Mouse (Mus musculus) WW6 (cell line): Measurements from ENCODE around the gene Edc3.
A peak's percentile ranks its signal among the peaks of the same experiment; 100 is the strongest.

ENCODE experiments used
- DNase-seq: peaks from one replicate; pipeline ENCODE4 v3.0.0-alpha.2; 2013; ENCODE audit warnings: low read depth, low spot score

The Edc3 gene

GRCm38 (mm10) chr9:57708068-57708719 lies at the start of gene Edc3:
Gene Edc3, plus strand, starts transcription at chr9:57708540.
- peak; percentile 55 for DNase-seq

DNA sequence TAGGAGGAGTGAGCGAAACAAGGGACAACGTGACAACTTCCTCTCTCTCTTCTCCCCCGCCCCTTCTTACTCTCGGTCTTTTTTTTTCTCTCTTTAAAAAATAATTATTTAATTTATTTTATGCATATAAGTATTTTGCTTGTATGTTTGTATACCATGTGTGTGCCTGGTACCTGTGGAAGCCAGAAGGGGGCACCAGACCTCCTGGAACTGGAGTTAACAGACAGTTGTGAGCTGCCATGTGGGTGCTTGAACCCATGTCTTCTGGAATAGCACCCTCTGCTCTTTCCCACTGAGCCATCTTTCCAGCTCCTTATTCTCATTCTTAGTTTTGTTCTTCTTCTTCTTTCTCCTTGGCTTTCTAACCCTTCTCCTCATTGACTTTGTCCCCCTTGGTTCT lies 49.4 kb upstream of the Edc3 start:
- DNase-seq = no peak

DNA sequence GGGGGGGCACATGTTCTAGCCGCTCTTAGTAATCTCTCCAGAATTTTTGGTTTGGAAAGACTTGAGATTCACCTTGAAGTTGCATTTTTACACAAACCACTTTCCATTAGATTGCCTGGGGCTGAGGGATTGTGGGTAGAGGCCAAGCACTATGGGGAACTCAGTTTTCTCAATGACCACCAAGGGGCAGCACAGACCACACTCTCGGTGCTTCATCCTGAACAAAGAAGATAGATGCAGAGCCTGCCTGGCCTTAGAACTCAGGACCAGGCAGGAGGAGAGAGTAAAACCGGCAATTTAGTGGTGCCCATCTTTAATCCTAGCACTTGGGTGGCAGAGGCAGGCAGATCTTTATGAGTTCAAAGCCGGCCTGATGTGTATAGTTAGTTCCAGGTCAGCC lies 48.6 kb upstream of the Edc3 start:
- DNase-seq = no peak

DNA sequence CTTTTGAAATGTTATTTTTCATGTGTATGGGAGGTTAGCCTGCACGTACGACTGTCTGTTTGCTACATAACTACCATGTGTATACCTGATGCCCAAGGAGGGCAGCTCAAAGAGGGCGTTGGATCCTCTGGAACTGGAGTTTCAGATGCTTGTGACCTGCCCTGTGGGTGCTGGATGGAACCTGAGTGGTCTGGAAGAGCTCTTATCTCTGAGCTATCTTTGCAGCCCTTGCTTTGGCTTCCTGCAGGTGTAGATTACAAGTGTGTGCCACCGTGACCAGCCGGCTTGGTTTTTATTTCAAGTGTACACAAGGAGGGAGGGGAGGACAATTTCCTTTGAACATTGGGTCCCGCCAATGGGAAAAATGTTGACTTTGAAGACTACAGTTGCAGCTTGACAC lies 47.8 kb upstream of the Edc3 start:
- no peak for DNase-seq

- no peak for DNase-seq
Measured at GRCm38 (mm10) chr9:57661552-57661951, 46.8 kb upstream of the Edc3 start.

- no peak for DNase-seq
Measured at GRCm38 (mm10) chr9:57664616-57665015, 43.7 kb upstream of the Edc3 start.

GRCm38 (mm10) chr9:57666536-57666935 lies 41.8 kb upstream of the Edc3 start:
- DNase-seq = no peak

DNA sequence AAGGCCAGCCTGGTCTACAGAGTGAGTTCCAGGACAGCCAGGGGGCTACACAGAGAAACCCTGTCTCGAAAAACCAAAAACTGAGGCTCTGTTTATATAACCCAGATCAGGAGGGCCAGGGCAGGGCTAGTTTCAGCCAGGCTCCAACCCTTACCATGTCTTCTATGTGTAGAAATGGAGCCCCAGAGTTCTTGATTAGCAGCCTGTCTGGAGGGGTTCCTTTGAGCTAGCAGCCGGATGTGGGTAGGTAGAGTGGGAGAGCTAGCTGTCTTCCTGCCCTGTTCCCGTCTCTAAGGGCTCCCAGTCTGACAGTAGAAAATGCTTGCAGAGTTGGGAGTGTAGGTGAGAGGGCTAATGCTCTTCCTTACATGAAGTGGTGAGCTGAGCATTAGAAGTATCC lies 41.2 kb upstream of the Edc3 start:
- no peak for DNase-seq

DNA sequence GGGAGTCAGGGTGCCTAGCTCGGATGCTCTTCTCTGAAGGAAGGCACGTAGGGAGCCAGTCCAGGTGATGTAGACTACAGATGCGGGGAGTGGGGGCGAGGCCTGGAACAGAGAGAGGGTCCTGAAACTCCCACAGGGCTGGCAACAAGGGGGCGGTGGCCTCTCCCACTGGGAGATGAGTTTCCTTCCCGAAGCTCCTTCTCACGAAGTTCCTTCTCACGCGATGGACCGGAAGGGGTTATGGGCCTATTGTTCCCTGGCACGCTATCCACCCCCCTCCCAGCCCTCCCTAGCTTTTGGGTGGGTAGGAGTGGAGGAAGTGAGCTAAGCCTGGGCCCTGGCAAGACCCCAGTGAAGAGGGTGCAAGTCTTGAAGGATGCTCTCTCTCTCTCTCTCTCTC lies 40.5 kb upstream of the Edc3 start:
- no peak for DNase-seq

DNA sequence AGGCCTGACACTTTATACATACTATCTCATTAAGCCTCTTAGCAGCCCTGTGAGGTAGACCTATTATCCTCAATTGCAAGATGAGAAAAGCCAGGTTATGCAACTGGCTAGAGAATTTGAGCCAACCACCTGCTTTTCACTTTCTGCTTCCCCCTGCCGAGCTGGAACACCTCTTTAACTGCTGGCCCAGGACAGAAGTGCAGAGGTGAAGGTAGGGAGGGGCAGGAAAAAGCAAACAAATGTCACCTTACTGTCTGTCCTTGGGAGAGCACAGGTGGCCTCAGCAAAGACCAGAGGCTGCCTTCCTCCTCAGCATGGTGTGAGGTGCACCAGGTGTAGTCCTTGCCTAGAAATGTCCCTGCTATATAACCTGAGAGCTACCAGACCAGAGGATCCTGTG lies 40.1 kb upstream of the Edc3 start:
- no peak for DNase-seq

GRCm38 (mm10) chr9:57669566-57669965 lies 38.8 kb upstream of the Edc3 start:
- DNase-seq = no peak

DNA sequence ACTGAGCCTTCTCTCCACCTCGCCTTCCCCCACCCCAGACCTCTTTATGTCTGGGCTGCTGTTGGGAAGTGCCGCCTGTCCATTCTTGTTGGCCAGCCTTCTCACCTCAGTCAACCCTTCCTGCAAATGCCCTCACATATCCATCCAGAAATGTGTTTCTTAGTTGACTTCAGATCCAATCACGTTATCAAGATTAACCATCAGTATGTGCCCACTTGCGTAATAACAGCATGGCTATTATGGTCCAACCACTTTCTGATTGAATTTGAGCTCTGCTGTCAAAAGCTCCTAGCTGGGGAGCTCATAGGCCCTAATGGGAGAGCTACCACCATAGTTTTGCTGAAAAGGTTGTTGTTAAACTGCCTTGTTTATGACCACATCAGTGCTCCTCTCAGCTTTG lies 37.3 kb upstream of the Edc3 start:
- DNase-seq = no peak

- DNase-seq = no peak
Measured at GRCm38 (mm10) chr9:57671500-57671899, 36.8 kb upstream of the Edc3 start.

DNA sequence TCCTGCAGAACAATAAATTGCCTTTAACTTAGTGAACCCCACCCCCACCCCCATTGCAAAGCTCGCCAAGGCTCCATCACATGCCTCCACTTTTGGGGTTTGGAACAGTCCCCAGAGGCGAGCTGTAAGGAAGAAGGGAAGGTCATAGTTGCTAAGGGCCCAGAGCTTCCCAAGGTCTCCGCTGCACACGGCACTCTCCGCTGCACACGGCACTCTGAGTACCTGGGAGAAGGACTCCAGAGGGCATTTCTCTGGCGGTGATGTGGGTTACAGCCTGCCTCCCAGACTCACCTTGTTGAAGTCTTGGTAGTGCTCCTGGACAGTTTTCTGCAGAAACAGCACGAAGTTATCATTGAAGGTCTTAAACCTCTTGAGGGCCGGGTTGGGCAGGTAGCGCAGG lies 26.9 kb upstream of the Edc3 start:
- no peak for DNase-seq

DNA sequence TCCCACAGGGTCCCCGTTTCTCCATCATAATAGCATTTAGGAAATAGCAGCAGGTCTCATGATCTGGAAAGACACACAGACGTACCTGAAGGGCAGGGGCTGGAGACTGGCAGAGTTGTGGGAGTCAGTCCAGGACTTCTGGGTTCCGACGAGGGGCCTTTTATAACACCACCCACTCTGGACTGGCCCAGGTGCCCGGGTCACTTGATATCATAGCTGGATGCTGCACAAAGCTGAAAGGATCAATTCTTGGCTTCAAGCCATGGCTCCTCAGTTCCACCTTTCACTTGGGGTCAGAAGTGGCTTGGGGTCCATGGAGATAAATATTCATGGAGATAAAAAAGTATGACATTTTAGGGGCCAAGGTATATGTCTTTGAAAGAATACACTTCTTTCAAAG lies 24.8 kb upstream of the Edc3 start, which contains the start of gene Cyp1a2:
TSS of gene Cyp1a2 (minus strand) at position 184 of the 400 bp plus-strand sequence.
- no peak for DNase-seq

DNA sequence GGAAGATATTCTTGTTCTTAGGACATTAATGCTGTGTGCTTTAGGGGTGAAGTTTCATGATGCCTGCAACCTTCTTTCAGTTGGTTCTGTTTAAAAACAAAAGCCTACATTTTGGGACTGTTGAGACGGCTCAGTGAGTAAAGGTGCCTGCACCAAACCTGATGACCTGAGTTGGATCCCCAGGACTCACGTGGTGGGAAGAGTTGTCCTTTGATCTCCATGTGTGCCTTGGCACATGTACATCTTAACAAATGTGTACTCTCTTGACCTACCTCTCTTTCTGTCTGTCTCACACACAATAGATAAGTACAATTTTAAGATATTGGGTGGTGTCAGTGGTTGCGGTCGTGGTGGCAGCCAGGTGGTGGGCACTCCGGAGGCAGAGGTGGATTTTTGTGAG lies 22.3 kb upstream of the Edc3 start:
- no peak for DNase-seq

GRCm38 (mm10) chr9:57687751-57688150 lies 20.6 kb upstream of the Edc3 start, which contains the start of gene Cyp1a1:
Gene Cyp1a1, plus strand, starts transcription at chr9:57687928.
- DNase-seq = no peak

DNA sequence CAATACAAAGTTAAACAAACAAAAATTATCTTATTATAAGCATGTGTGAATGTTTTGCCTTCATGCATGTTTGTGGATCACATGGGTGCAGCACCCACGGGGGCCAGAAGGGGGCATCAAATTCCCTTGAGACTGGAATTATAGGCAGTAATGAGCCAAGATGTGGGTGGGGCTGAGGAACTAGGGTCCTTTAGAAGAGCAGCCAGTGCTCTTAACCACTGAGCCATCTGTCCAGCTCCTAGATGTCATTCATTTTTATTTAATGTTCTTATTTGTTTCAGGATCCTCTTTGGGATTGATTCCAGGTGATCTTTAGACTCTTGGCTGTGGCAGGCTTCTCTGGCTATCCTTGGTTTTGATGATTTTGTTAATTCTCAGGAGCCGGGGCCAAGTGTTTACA lies 20.2 kb upstream of the Edc3 start:
- DNase-seq = peak; percentile 24

DNA sequence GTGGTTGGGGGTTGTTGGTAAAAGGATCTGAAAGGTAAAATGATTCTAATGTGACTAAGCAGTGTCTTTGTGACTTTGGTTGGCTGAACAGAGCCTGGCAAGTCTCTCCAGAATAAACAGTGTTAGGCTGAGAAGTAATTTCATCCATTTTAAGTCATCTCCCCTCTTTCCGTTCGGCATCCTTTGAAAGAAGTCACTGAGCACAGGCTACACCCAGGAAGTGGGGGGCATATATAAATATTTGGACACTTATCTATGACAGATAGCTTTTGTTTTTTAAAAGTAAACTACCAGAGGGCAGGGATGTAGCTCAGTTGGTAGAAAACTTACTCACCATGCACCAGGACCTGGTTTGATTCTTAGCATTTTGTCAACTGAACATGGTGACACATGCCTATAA lies 19.7 kb upstream of the Edc3 start:
- DNase-seq = no peak

DNA sequence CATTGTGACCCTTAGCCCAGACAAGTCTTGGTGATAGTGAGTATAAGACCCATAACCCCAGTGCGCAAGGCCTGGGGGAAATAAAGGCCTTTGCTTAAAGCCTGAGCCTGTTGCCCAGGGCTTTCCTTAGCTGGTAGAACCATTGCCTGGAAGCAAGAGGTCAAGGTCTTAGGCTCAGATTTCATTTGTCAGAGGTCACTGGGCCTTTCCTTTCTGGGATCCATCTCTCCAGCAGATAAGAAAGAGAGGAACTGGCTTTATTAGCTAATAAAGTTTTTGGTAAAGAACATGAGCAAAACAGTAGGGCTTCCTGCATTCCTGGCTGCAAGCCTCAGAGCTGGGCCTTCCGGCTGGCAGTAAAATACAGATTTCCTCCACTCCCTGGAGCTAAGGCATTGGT lies 14.2 kb upstream of the Edc3 start:
- no peak for DNase-seq

- peak; percentile 24 for DNase-seq
Measured at GRCm38 (mm10) chr9:57696380-57697285, 11.7 kb upstream of the Edc3 start.

GRCm38 (mm10) chr9:57697380-57697779 lies 11.0 kb upstream of the Edc3 start:
- no peak for DNase-seq
